ENCODE assay signal across 8 mouse cellular contexts in genomic region chr11:69070590-69071222, GRCm38 (mm10). TPM values are rescaled to one million over a fixed set of nuclear protein-coding genes. Genes with fewer than 3 reads are reported as not detected.
DNase-seq lines count a peak whose midpoint lies in the region; ATAC-seq lines count a peak whose summit lies in the region.

Gene Tmem107 (plus strand): TSS chr11:69070806.

- peak; percentile 90 for DNase-seq in adipocyte (ENCODE audit: low spot score)
- DNase-seq in embryo, embryonic 10 days (ENCODE audit: low spot score) = peak; percentile 98
- peak; percentile 93 for DNase-seq in gastrocnemius, postnatal 14 days
- peak; percentile 95 for DNase-seq in intestine, embryonic 14.5 days (ENCODE audit: low spot score)
- DNase-seq in left cerebral cortex, postnatal 14 days (ENCODE audit: low spot score in 2 of 2) = peak; percentile 94 to 95
- DNase-seq in mesoderm, embryonic 11.5 days (ENCODE audit: low read depth, low spot score) = peak; percentile 97
- DNase-seq in right cerebral cortex, postnatal 36 days (ENCODE audit: low spot score in 2 of 2) = peak; percentile 92 to 93
- DNase-seq in yolk sac, embryonic 10.5 days (ENCODE audit: low spot score) = peak; percentile 95

- H3K4me2 ChIP-seq in intestine, embryonic 14.5 days (ENCODE audit: low read length) = peak within 1 kb of the TSS; percentile 71

- peak within 1 kb of the TSS; percentile 91 for H3K27ac ChIP-seq in intestine, embryonic 14.5 days (ENCODE audit: low read depth)

- intact Hi-C loops in gastrocnemius, postnatal 14 days (cut with DNase I; ENCODE audit: low total_unique reads) = no loop called here
- intact Hi-C loops in left cerebral cortex, postnatal 14 days (cut with DNase I) = loop anchor here (2.0 kb wide), 1 partner anchor 16 kb away; no protein-coding TSS in a partner anchor

- peak within 1 kb of the TSS; percentile 71 for H3K4me3 ChIP-seq in intestine, embryonic 14.5 days (ENCODE audit: low read depth, low read length)

- peak; percentile 83 for ATAC-seq in intestine, embryonic 14.5 days (replicated peaks; ENCODE audit: low FRiP score, low TSS enrichment, low read depth)

- no peaks in the 10 kb centered on the region for H3K36me3 ChIP-seq in intestine, embryonic 14.5 days (ENCODE audit: control insufficient read depth, insufficient read depth, low read length)

- peak within 1 kb of the TSS; percentile 77 for H3K9ac ChIP-seq in intestine, embryonic 14.5 days (ENCODE audit: low read length)

- WGBS in intestine, embryonic 14.5 days = under 1% methylated on average over 47 of the region's 47 CpGs

- H3K4me1 ChIP-seq in intestine, embryonic 14.5 days (replicated peaks; ENCODE audit: control insufficient read depth, insufficient read depth, low read length) = peaks cover 18% of the 10 kb centered on the region

- H3K27me3 ChIP-seq in intestine, embryonic 14.5 days (replicated peaks; ENCODE audit: control insufficient read depth, insufficient read depth, low read length) = no peaks in the 10 kb centered on the region

- no peaks in the 10 kb centered on the region for H3K9me3 ChIP-seq in intestine, embryonic 14.5 days (ENCODE audit: control insufficient read depth, low read length)

RNA-seq across cellular contexts. Expression of gene Tmem107, which starts in this region (rescaled TPM):
- 1 to 10 TPM; 2.9 to 4.7 TPM for total RNA-seq in gastrocnemius, postnatal 14 days (2021)
- polyA plus RNA-seq in intestine, embryonic 14.5 days (2014; fragmentation: Nextera tagmentation; extraction: Ambion mirVana) = 50.1 and 58.9 TPM in 2 replicates
- total RNA-seq in left cerebral cortex, postnatal 14 days (2021) = 10 to 100 TPM; 14.2 to 16.9 TPM

Comparison
In these comparisons a context has a peak if more than half of its experiments do, and no peak if none do; other contexts are left out.
1. Peak in every context shown above with its lines: DNase-seq, ATAC-seq, H3K4me3 ChIP-seq and H3K27ac ChIP-seq.